Mouse (Mus musculus): ENCODE measurements around the gene Gldc. TPM values are rescaled to one million over a fixed set of nuclear protein-coding genes. Genes with fewer than 3 reads are reported as not detected.

Gldc gene
- polyA plus RNA-seq, 1 experiment, result 0.16 TPM

DNA sequence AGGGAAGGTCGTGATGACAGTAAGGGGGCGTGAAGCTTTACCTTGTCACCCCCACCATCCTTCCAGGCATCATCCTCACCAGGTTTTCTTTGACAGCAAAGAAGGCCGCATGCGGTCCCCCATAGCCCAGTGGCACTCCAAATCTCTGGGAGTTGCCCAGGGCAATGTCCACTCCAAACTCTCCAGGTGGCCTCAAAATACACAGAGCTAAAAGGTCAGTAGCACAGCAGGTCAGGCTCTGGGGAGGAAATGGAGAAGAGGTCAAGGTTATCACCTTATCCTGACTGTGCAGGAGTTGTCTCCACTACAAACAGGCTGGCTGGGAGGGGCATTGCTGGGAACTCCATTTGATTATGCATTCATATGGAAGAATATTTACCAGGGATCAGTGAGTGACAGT lies 30.1 kb downstream of the Gldc start:
- WGBS, result 85% methylated on average over 4 of the region's 4 CpGs
- H3K4me1 ChIP-seq (ENCODE audit: control insufficient read depth, insufficient read depth, insufficient read length, low read length), result no peaks in the 10 kb centered on the region
- H3K27ac ChIP-seq (ENCODE audit: insufficient read depth, low read depth, low read length), result no peak overlapping the region
- TF ChIP-seq CTCF (IDR thresholded peaks at IDR 0.05; ENCODE audit: extremely low read depth, insufficient read length, insufficient replicate concordance, low read depth, low read length) (no peak), POLR2A (IDR thresholded peaks at IDR 0.05; ENCODE audit: low read depth, low read length) (no peak)
- no peaks in the 10 kb centered on the region for H3K36me3 ChIP-seq (ENCODE audit: control insufficient read depth, insufficient read depth, low read length)
- H3K4me3 ChIP-seq (ENCODE audit: low read depth, low read length), result no peak overlapping the region
- H3K27me3 ChIP-seq (ENCODE audit: control insufficient read depth, insufficient read depth, low read length), result no peaks in the 10 kb centered on the region

GRCm38 (mm10) chr19:30136308-30136707 lies 38.9 kb downstream of the Gldc start:
- Histone ChIP-seq H3K27ac (ENCODE audit: insufficient read depth, low read depth, low read length) (no peak overlapping the region), H3K4me3 (ENCODE audit: low read depth, low read length) (no peak overlapping the region), H3K4me1 (ENCODE audit: control insufficient read depth, insufficient read depth, insufficient read length, low read length) (no peaks in the 10 kb centered on the region), H3K27me3 (ENCODE audit: control insufficient read depth, insufficient read depth, low read length) (no peaks in the 10 kb centered on the region), H3K36me3 (ENCODE audit: control insufficient read depth, insufficient read depth, low read length) (no peaks in the 10 kb centered on the region)
- no peak for TF ChIP-seq POLR2A (IDR thresholded peaks at IDR 0.05; ENCODE audit: low read depth, low read length)
- no peak for TF ChIP-seq CTCF (IDR thresholded peaks at IDR 0.05; ENCODE audit: extremely low read depth, insufficient read length, insufficient replicate concordance, low read depth, low read length)
- 79% methylated on average over 1 of the region's 1 CpGs for WGBS

- no peak overlapping the region for H3K27ac ChIP-seq (ENCODE audit: insufficient read depth, low read depth, low read length)
- no peak overlapping the region for H3K4me3 ChIP-seq (ENCODE audit: low read depth, low read length)
- TF ChIP-seq CTCF (IDR thresholded peaks at IDR 0.05; ENCODE audit: extremely low read depth, insufficient read length, insufficient replicate concordance, low read depth, low read length) (no peak), POLR2A (IDR thresholded peaks at IDR 0.05; ENCODE audit: low read depth, low read length) (no peak)
- WGBS, result 49% methylated on average over 4 of the region's 4 CpGs
- no peaks in the 10 kb centered on the region for H3K27me3 ChIP-seq (ENCODE audit: control insufficient read depth, insufficient read depth, low read length)
- no peaks in the 10 kb centered on the region for H3K4me1 ChIP-seq (ENCODE audit: control insufficient read depth, insufficient read depth, insufficient read length, low read length)
- no peaks in the 10 kb centered on the region for H3K36me3 ChIP-seq (ENCODE audit: control insufficient read depth, insufficient read depth, low read length)
These were observed 47.1 kb downstream of the Gldc start for GRCm38 (mm10) chr19:30128177-30128576.

- H3K27me3 ChIP-seq (ENCODE audit: control insufficient read depth, insufficient read depth, low read length), result no peaks in the 10 kb centered on the region
- H3K27ac ChIP-seq (ENCODE audit: insufficient read depth, low read depth, low read length), result no peak overlapping the region
- TF ChIP-seq POLR2A (IDR thresholded peaks at IDR 0.05; ENCODE audit: low read depth, low read length) (no peak), CTCF (IDR thresholded peaks at IDR 0.05; ENCODE audit: extremely low read depth, insufficient read length, insufficient replicate concordance, low read depth, low read length) (no peak)
- H3K4me3 ChIP-seq (ENCODE audit: low read depth, low read length), result no peak overlapping the region
- WGBS, result 59% methylated on average over 7 of the region's 7 CpGs
- H3K36me3 ChIP-seq (ENCODE audit: control insufficient read depth, insufficient read depth, low read length), result no peaks in the 10 kb centered on the region
- H3K4me1 ChIP-seq (ENCODE audit: control insufficient read depth, insufficient read depth, insufficient read length, low read length), result no peaks in the 10 kb centered on the region
These were observed 49.6 kb downstream of the Gldc start for GRCm38 (mm10) chr19:30125670-30126059.

GRCm38 (mm10) chr19:30124999-30125669 lies 50.1 kb downstream of the Gldc start:
- Histone ChIP-seq H3K4me3 (ENCODE audit: low read depth, low read length) (no peak overlapping the region), H3K4me1 (ENCODE audit: control insufficient read depth, insufficient read depth, insufficient read length, low read length) (no peaks in the 10 kb centered on the region), H3K27ac (ENCODE audit: insufficient read depth, low read depth, low read length) (no peak overlapping the region), H3K36me3 (ENCODE audit: control insufficient read depth, insufficient read depth, low read length) (no peaks in the 10 kb centered on the region), H3K27me3 (ENCODE audit: control insufficient read depth, insufficient read depth, low read length) (no peaks in the 10 kb centered on the region)
- TF ChIP-seq POLR2A (IDR thresholded peaks at IDR 0.05; ENCODE audit: low read depth, low read length), result no peak
- no peak for TF ChIP-seq CTCF (IDR thresholded peaks at IDR 0.05; ENCODE audit: extremely low read depth, insufficient read length, insufficient replicate concordance, low read depth, low read length)
- WGBS, result 34% methylated on average over 7 of the region's 7 CpGs

GRCm38 (mm10) chr19:30118344-30119312 lies 56.6 kb downstream of the Gldc start:
- no peaks in the 10 kb centered on the region for H3K36me3 ChIP-seq (ENCODE audit: control insufficient read depth, insufficient read depth, low read length)
- no peaks in the 10 kb centered on the region for H3K27me3 ChIP-seq (ENCODE audit: control insufficient read depth, insufficient read depth, low read length)
- 64% methylated on average over 17 of the region's 17 CpGs for WGBS
- no peak for TF ChIP-seq POLR2A (IDR thresholded peaks at IDR 0.05; ENCODE audit: low read depth, low read length)
- TF ChIP-seq CTCF (IDR thresholded peaks at IDR 0.05; ENCODE audit: extremely low read depth, insufficient read length, insufficient replicate concordance, low read depth, low read length), result no peak
- no peak overlapping the region for H3K4me3 ChIP-seq (ENCODE audit: low read depth, low read length)
- H3K27ac ChIP-seq (ENCODE audit: insufficient read depth, low read depth, low read length), result no peak overlapping the region
- H3K4me1 ChIP-seq (ENCODE audit: control insufficient read depth, insufficient read depth, insufficient read length, low read length), result no peaks in the 10 kb centered on the region

GRCm38 (mm10) chr19:30117775-30118174 lies 57.5 kb downstream of the Gldc start:
- TF ChIP-seq POLR2A (IDR thresholded peaks at IDR 0.05; ENCODE audit: low read depth, low read length) (no peak), CTCF (IDR thresholded peaks at IDR 0.05; ENCODE audit: extremely low read depth, insufficient read length, insufficient replicate concordance, low read depth, low read length) (no peak)
- H3K27me3 ChIP-seq (ENCODE audit: control insufficient read depth, insufficient read depth, low read length), result no peaks in the 10 kb centered on the region

More at GRCm38 (mm10) chr19:30117775-30118174, 57.5 kb downstream of the Gldc start:
- WGBS, result 74% methylated on average over 9 of the region's 9 CpGs
- no peaks in the 10 kb centered on the region for H3K36me3 ChIP-seq (ENCODE audit: control insufficient read depth, insufficient read depth, low read length)
- H3K27ac ChIP-seq (ENCODE audit: insufficient read depth, low read depth, low read length), result no peak overlapping the region
- no peaks in the 10 kb centered on the region for H3K4me1 ChIP-seq (ENCODE audit: control insufficient read depth, insufficient read depth, insufficient read length, low read length)
- no peak overlapping the region for H3K4me3 ChIP-seq (ENCODE audit: low read depth, low read length)
